Mouse (Mus musculus) ES-E14 (cell line): ENCODE results near the gene Capn2.

ENCODE experiments used
- CHD2 ChIP-seq: IDR thresholded peaks from 2 replicates; pipeline ENCODE4 v1.6.1; 2014; ENCODE audit warnings: mild to moderate bottlenecking, low read depth, low read length, inconsistent platforms
- HCFC1 ChIP-seq: IDR thresholded peaks from 2 replicates; pipeline ENCODE4 v1.6.1; 2012; ENCODE audit warnings: low read length, inconsistent platforms, borderline replicate concordance; ENCODE audit not compliant: insufficient read depth
- MAFK ChIP-seq: IDR thresholded peaks from 2 replicates; pipeline ENCODE4 v1.6.1; 2014; ENCODE audit warnings: mild to moderate bottlenecking, low read depth, low read length, inconsistent platforms; ENCODE audit not compliant: insufficient read depth
- ZNF384 ChIP-seq: IDR thresholded peaks from 2 replicates; pipeline ENCODE4 v1.6.1; 2012; ENCODE audit warnings: low read depth, low read length, inconsistent platforms

DNA sequence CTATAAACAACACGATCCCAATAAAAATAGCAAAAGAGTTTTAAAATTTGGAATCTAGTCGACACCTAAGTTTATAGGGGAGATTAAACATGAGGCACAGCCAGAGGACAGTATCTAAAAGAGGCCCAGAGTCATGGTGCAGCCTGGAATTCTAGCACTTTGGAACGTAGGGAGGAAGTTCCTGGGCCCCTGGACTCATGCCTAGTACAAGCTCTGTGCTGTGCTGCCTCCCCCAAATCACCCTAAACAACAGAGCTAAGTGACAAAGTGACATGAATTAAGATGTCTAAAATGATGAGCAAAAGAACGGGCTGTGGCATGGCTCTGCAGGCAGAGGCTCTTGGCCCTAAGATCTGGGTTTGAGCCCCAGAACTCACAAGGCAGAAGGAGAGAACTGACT, 19.7 kb downstream of the Capn2 start:
- TF ChIP-seq MAFK (no peak), HCFC1 (no peak), CHD2 (no peak), ZNF384 (no peak)
